Mouse (Mus musculus) lung, postnatal 0 days (tissue): Measurements from ENCODE around the gene Pmpcb.

Experiments
- CTCF ChIP-seq: IDR thresholded peaks from 2 replicates; pipeline ENCODE4 v1.5.1; 2016; ENCODE audit warnings: antibody characterized with exemption, mild to moderate bottlenecking
- EP300 ChIP-seq: IDR thresholded peaks from 2 replicates; pipeline ENCODE4 v1.6.1; 2016; ENCODE audit warnings: antibody characterized with exemption, mild to moderate bottlenecking, control low read depth

DNA sequence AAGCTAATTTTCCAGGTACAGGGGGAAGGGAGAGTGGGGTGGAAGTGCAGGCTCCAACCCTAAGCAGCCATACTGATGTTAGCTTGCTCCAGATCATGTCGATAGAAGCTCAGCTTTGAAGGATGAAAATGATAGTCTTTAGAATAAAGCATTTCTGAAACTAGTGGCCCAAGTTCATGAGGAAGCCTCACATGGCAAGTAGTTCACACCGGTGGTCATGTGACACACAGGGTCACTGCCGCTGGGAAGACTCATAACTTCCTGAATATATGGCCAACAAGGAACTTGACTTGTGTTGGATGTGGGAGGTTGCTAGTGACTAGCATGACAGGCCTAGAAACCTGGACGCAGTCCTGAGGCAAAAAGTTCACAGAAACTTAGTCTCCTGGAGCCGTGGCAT, 44.7 kb upstream of the Pmpcb start:
- TF ChIP-seq CTCF (no peak), EP300 (no peak)
